Comparison of ENCODE assay signal across 15 mouse cellular contexts in the genomic region with DNA sequence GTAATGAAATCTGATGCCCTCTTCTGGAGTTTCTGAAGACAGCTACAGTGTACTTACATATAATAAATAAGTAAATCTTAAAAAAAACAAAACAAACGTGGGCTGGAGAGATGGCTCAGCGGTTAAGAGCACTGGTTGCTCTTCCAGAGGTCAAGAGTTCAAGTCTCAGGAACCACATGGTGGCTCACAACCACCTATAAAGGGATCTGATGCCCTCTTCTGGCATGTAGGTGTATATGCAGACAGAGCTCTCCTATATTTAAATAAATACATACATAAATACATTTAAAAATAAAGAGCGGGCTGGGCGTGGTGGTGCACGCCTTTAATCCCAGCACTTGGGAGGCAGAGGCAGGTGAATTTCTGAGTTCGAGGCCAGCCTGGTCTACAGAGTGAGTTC. TPM values are rescaled to one million over a fixed set of nuclear protein-coding genes. Genes with fewer than 3 reads are reported as not detected.
DNase-seq lines count a peak whose midpoint lies in the region; ATAC-seq and TF ChIP-seq lines count a peak whose summit lies in the region.
"Not testable (repeated sequence)": the region's sequence is repeated elsewhere in the genome, so short reads cannot be mapped to it uniquely, and the experiment has no call there.
"Had no signal": no experiment of that assay in that cellular context is flagged by ENCODE, and none has a peak within 500 bp of the region (broad histone marks: within the 10 kb centered on the region; RNA-seq: fewer than 3 reads in every experiment).

No protein-coding gene starts in this region.

- H3K4me2 ChIP-seq in kidney, postnatal 0 days (ENCODE audit: low read length); lung, postnatal 0 days (replicated peaks; ENCODE audit: low read depth, low read length): not testable (repeated sequence)

- not testable (repeated sequence) for H3K4me3 ChIP-seq in heart, adult 2 months; kidney, postnatal 0 days (replicated peaks; ENCODE audit: low read depth, low read length); lung, postnatal 0 days (ENCODE audit: low read depth, low read length)

- H3K9me3 ChIP-seq in kidney, postnatal 0 days (replicated peaks; ENCODE audit: low read length); lung, postnatal 0 days (ENCODE audit: low read length): not testable (repeated sequence)

- not testable (repeated sequence) for H3K9ac ChIP-seq in heart, adult 2 months (ENCODE audit: low read depth, low read length); kidney, postnatal 0 days (ENCODE audit: low read depth, low read length); lung, postnatal 0 days (replicated peaks; ENCODE audit: low read depth)

- TF ChIP-seq POLR2A in heart, adult 2 months (IDR thresholded peaks at IDR 0.05; ENCODE audit: insufficient read depth, low read depth, low read length), result not testable (repeated sequence)

- not testable (repeated sequence) for H3K4me1 ChIP-seq in heart, adult 2 months (ENCODE audit: control insufficient read depth, insufficient read depth, low read length); kidney, postnatal 0 days (replicated peaks; ENCODE audit: insufficient read depth, low read length); lung, postnatal 0 days (ENCODE audit: insufficient read depth, low read depth, low read length)

- not testable (repeated sequence) for H3K27me3 ChIP-seq in heart, adult 2 months (ENCODE audit: control insufficient read depth, insufficient read depth, low read length); kidney, postnatal 0 days (ENCODE audit: insufficient read depth, low read length); lung, postnatal 0 days (replicated peaks; ENCODE audit: insufficient read depth, low read length); splenic B cell, adult 2 months (ENCODE audit: control insufficient read depth, insufficient read depth, low read length, poor library complexity, severe bottlenecking)

- H3K36me3 ChIP-seq in heart, adult 2 months (ENCODE audit: control insufficient read depth, insufficient read depth, low read length); lung, postnatal 0 days (ENCODE audit: insufficient read depth, low read length): not testable (repeated sequence)
- H3K36me3 ChIP-seq in kidney, postnatal 0 days (ENCODE audit: insufficient read depth, low read length), result peaks cover 29% of the 10 kb centered on the region
- peaks cover 12% of the 10 kb centered on the region for H3K36me3 ChIP-seq in splenic B cell, adult 2 months (ENCODE audit: control insufficient read depth, insufficient read depth, low read length, poor library complexity, severe bottlenecking)

- peak; percentile 48 for ATAC-seq in CD4-positive, CD25-positive, alpha-beta regulatory T cell, adult 4 months
- ATAC-seq in kidney, postnatal 0 days (replicated peaks; ENCODE audit: low FRiP score, low read depth); lung, postnatal 0 days: not testable (repeated sequence)

- not testable (repeated sequence) for TF ChIP-seq EP300 in heart, adult 2 months (IDR thresholded peaks at IDR 0.05; ENCODE audit: insufficient read depth, low read depth, low read length); lung, postnatal 0 days (IDR thresholded peaks at IDR 0.05)

- H3K79me2 ChIP-seq in heart, adult 2 months (replicated peaks; ENCODE audit: control insufficient read depth, insufficient read depth, low read length), result not testable (repeated sequence)

- WGBS in heart, adult 2 months, result 69% methylated on average over 6 of the region's 6 CpGs
- WGBS in kidney, postnatal 0 days, result 74% methylated on average over 5 of the region's 6 CpGs
- WGBS in lung, postnatal 0 days, result 73% methylated on average over 6 of the region's 6 CpGs

- H3K27ac ChIP-seq in heart, adult 2 months; kidney, postnatal 0 days; lung, postnatal 0 days (ENCODE audit: low read length): not testable (repeated sequence)

- peak; percentile 53 for DNase-seq in NIH3T3 (ENCODE audit: low read depth)
- peak; percentile 21 for DNase-seq in c-Kit-positive CD71-positive TER-119-positive erythroid progenitor cells, embryonic 14.5 days (ENCODE audit: low spot score)
- not testable (repeated sequence) for DNase-seq in heart, adult 2 months
- DNase-seq in kidney, postnatal 0 days (ENCODE audit: low spot score), result peak; percentile 43
- DNase-seq in lung, postnatal 0 days (ENCODE audit: low spot score), result peak; percentile 71
- peak; percentile 57 for DNase-seq in splenic B cell, adult 2 months (ENCODE audit: low read depth, low spot score)

- intact Hi-C loops in heart, adult 2 months (cut with DNase I), result not testable (repeated sequence)

- TF ChIP-seq CTCF in heart, adult 2 months (IDR thresholded peaks at IDR 0.05), result peak; percentile 67
- peak; percentile 58 for TF ChIP-seq CTCF in kidney, postnatal 0 days (IDR thresholded peaks at IDR 0.05; ENCODE audit: low read depth)
- peak; percentile 55 for TF ChIP-seq CTCF in lung, postnatal 0 days (IDR thresholded peaks at IDR 0.05)

RNA-seq across cellular contexts. Expression of a gene that starts 6.1 kb away (rescaled TPM):
- 10 to 100 TPM; 32.5 to 42.2 TPM for polyA plus RNA-seq in CD4-positive, CD25-positive, alpha-beta regulatory T cell, adult 4 months (2017; shearing (Covaris generic))
- 10 to 100 TPM; 13.3 to 14.0 TPM for total RNA-seq in heart, adult 2 months (2021)
- 17.0 and 19.1 TPM in 2 replicates for polyA plus RNA-seq in heart, adult 2 months (2012; rRNA removed)
- polyA plus RNA-seq in kidney, postnatal 0 days (2015; fragmentation: Nextera tagmentation; extraction: Ambion mirVana), result 28.7 and 33.2 TPM in 2 replicates
- polyA plus RNA-seq in lung, postnatal 0 days (2015; fragmentation: Nextera tagmentation; extraction: Ambion mirVana), result 17.8 and 18.9 TPM in 2 replicates

RNA-seq across cellular contexts. Expression of a gene that starts 6.3 kb away (rescaled TPM):
- polyA plus RNA-seq in CD4-positive, CD25-positive, alpha-beta regulatory T cell, adult 4 months (2017; shearing (Covaris generic)), result 1 to 10 TPM; 7.0 to 8.1 TPM
- total RNA-seq in heart, adult 2 months (2021), result 1 to 10 TPM; 1.7 to 2.1 TPM
- polyA plus RNA-seq in heart, adult 2 months (2012; rRNA removed), result 2.1 and 2.8 TPM in 2 replicates
- 5.2 and 5.4 TPM in 2 replicates for polyA plus RNA-seq in kidney, postnatal 0 days (2015; fragmentation: Nextera tagmentation; extraction: Ambion mirVana)
- polyA plus RNA-seq in lung, postnatal 0 days (2015; fragmentation: Nextera tagmentation; extraction: Ambion mirVana), result 4.3 and 5.3 TPM in 2 replicates

RNA-seq across cellular contexts. Expression of a gene that starts 12.9 kb away (rescaled TPM):
- 1 to 10 TPM; 4.9 to 7.7 TPM for polyA plus RNA-seq in CD4-positive, CD25-positive, alpha-beta regulatory T cell, adult 4 months (2017; shearing (Covaris generic))
- 10 to 100 TPM; 21.2 to 30.3 TPM for total RNA-seq in heart, adult 2 months (2021)
- 24.7 and 29.0 TPM in 2 replicates for polyA plus RNA-seq in heart, adult 2 months (2012; rRNA removed)
- 19.9 and 21.7 TPM in 2 replicates for polyA plus RNA-seq in kidney, postnatal 0 days (2015; fragmentation: Nextera tagmentation; extraction: Ambion mirVana)
- polyA plus RNA-seq in lung, postnatal 0 days (2015; fragmentation: Nextera tagmentation; extraction: Ambion mirVana), result 27.4 and 28.6 TPM in 2 replicates

RNA-seq across cellular contexts. Expression of a gene that starts 18.8 kb away (rescaled TPM):
- polyA plus RNA-seq in CD4-positive, CD25-positive, alpha-beta regulatory T cell, adult 4 months (2017; shearing (Covaris generic)), result not detected
- under 1 TPM in 1 of 2 experiments, not detected in 1; 0.50 TPM for total RNA-seq in heart, adult 2 months (2021)
- not detected in 2 replicates for polyA plus RNA-seq in heart, adult 2 months (2012; rRNA removed)
- polyA plus RNA-seq in kidney, postnatal 0 days (2015; fragmentation: Nextera tagmentation; extraction: Ambion mirVana), result 0.45 and 1.0 TPM in 2 replicates
- polyA plus RNA-seq in lung, postnatal 0 days (2015; fragmentation: Nextera tagmentation; extraction: Ambion mirVana), result 0.47 and 1.2 TPM in 2 replicates
- total RNA-seq: G1E; heart, postnatal 36 days; layer of hippocampus, adult 18-20 months; layer of hippocampus, postnatal 36 days; left cerebral cortex, postnatal 25 days; megakaryocyte-erythroid progenitor cell, adult 5-6 weeks had no signal
- polyA plus RNA-seq: embryonic facial prominence, embryonic 10.5 days; forebrain, embryonic 11.5 days; G1E had no signal

RNA-seq across cellular contexts. Expression of a gene that starts 23.9 kb away (rescaled TPM):
- 10 to 100 TPM; 20.9 to 30.5 TPM for polyA plus RNA-seq in CD4-positive, CD25-positive, alpha-beta regulatory T cell, adult 4 months (2017; shearing (Covaris generic))
- 1 to 10 TPM; 4.5 to 5.3 TPM for total RNA-seq in heart, adult 2 months (2021)
- 5.1 and 6.4 TPM in 2 replicates for polyA plus RNA-seq in heart, adult 2 months (2012; rRNA removed)
- polyA plus RNA-seq in kidney, postnatal 0 days (2015; fragmentation: Nextera tagmentation; extraction: Ambion mirVana), result 15.5 and 15.8 TPM in 2 replicates
- 7.7 and 8.1 TPM in 2 replicates for polyA plus RNA-seq in lung, postnatal 0 days (2015; fragmentation: Nextera tagmentation; extraction: Ambion mirVana)
